Comparison of ENCODE assay signal across 8 mouse cellular contexts in genomic region chr11:37236601-37237083, GRCm38 (mm10). TPM values are rescaled to one million over a fixed set of nuclear protein-coding genes. Genes with fewer than 3 reads are reported as not detected.
DNase-seq lines count a peak whose midpoint lies in the region; ATAC-seq and TF ChIP-seq lines count a peak whose summit lies in the region.

No protein-coding gene starts in this region.

- H3K36me3 ChIP-seq in megakaryocyte, embryonic 14.5 days (replicated peaks; ENCODE audit: low read length), result no peaks in the 10 kb centered on the region
- no peaks in the 10 kb centered on the region for H3K36me3 ChIP-seq in heart, embryonic 14.5 days (ENCODE audit: control insufficient read depth, insufficient read depth, low read length)
- no peaks in the 10 kb centered on the region for H3K36me3 ChIP-seq in midbrain, embryonic 12.5 days
- H3K36me3 ChIP-seq in stomach, postnatal 0 days (ENCODE audit: control insufficient read depth, insufficient read depth, low read length), result no peaks in the 10 kb centered on the region

- H3K9ac ChIP-seq in heart, embryonic 14.5 days (ENCODE audit: low read length), result peak overlapping the region; percentile 73
- H3K9ac ChIP-seq in midbrain, embryonic 12.5 days (replicated peaks), result peak overlapping the region; percentile 83
- H3K9ac ChIP-seq in stomach, postnatal 0 days (ENCODE audit: low read length), result peak overlapping the region; percentile 53

- no peaks in the 10 kb centered on the region for H3K9me3 ChIP-seq in megakaryocyte, embryonic 14.5 days
- H3K9me3 ChIP-seq in heart, embryonic 14.5 days (ENCODE audit: control insufficient read depth, low read length), result no peaks in the 10 kb centered on the region
- no peaks in the 10 kb centered on the region for H3K9me3 ChIP-seq in midbrain, embryonic 12.5 days
- H3K9me3 ChIP-seq in stomach, postnatal 0 days (ENCODE audit: control insufficient read depth, low read length), result no peaks in the 10 kb centered on the region

- peaks cover 9% of the 10 kb centered on the region for H3K4me1 ChIP-seq in megakaryocyte, embryonic 14.5 days
- H3K4me1 ChIP-seq in heart, embryonic 14.5 days (ENCODE audit: control insufficient read depth in 2 of 2, insufficient read depth in 2 of 2, low read length in 2 of 2), result peaks cover 0 to 7% of the 10 kb centered on the region in 2 experiments; a peak in 1 of 4 replicates
- peaks cover 8% of the 10 kb centered on the region for H3K4me1 ChIP-seq in midbrain, embryonic 12.5 days
- no peaks in the 10 kb centered on the region for H3K4me1 ChIP-seq in stomach, postnatal 0 days (replicated peaks; ENCODE audit: control insufficient read depth, insufficient read depth)

- peak; percentile 74 for DNase-seq in embryo, embryonic 10 days (ENCODE audit: low spot score)
- DNase-seq in left cerebral cortex, adult 11 months (ENCODE audit: low spot score), result peak; percentile 34
- peak; percentile 42 for DNase-seq in stomach, postnatal 0 days (ENCODE audit: low spot score)

- no peak for TF ChIP-seq CTCF in stomach, postnatal 0 days (IDR thresholded peaks at IDR 0.05; ENCODE audit: low read depth)

- 1% methylated on average over 31 of the region's 31 CpGs for WGBS in heart, embryonic 14.5 days
- WGBS in midbrain, embryonic 12.5 days, result 0% methylated on average over 31 of the region's 31 CpGs
- WGBS in stomach, postnatal 0 days, result 2% methylated on average over 31 of the region's 31 CpGs

- H3K27ac ChIP-seq in heart, embryonic 14.5 days (replicated peaks in 1 of 2; ENCODE audit: control insufficient read depth in 1 of 2, insufficient read depth in 1 of 2, low read depth in 2 of 2, low read length in 2 of 2), result no peak overlapping the region
- peak overlapping the region; percentile 93 for H3K27ac ChIP-seq in midbrain, embryonic 12.5 days (replicated peaks)
- 0 out of 2 replicates have a peak overlapping the region, but pooled peaks have one; percentile 49 for H3K27ac ChIP-seq in stomach, postnatal 0 days (replicated peaks)

- peaks cover 33% of the 10 kb centered on the region for H3K27me3 ChIP-seq in megakaryocyte, embryonic 14.5 days (replicated peaks)
- H3K27me3 ChIP-seq in heart, embryonic 14.5 days (ENCODE audit: control insufficient read depth, insufficient read depth, low read length), result peaks cover 46% of the 10 kb centered on the region
- peaks cover 4% of the 10 kb centered on the region for H3K27me3 ChIP-seq in midbrain, embryonic 12.5 days
- no peaks in the 10 kb centered on the region for H3K27me3 ChIP-seq in stomach, postnatal 0 days (ENCODE audit: control insufficient read depth, insufficient read depth, low read length)

- no peak for TF ChIP-seq EP300 in stomach, postnatal 0 days (optimal IDR thresholded peaks at IDR 0.05)

- H3K4me2 ChIP-seq in heart, embryonic 14.5 days (ENCODE audit: low read length), result peak overlapping the region; percentile 99
- peak overlapping the region; percentile 77 for H3K4me2 ChIP-seq in midbrain, embryonic 12.5 days (replicated peaks)
- peak overlapping the region; percentile 93 for H3K4me2 ChIP-seq in stomach, postnatal 0 days (replicated peaks; ENCODE audit: low read depth)

- no peak for ATAC-seq in megakaryocyte, adult 5-6 weeks (ENCODE audit: poor library complexity, severe bottlenecking)
- ATAC-seq in heart, embryonic 14.5 days (ENCODE audit: insufficient number of reproducible peaks, insufficient read depth, low FRiP score, low read depth), result peak; percentile 78; the same call in 1 of the 2 replicates
- ATAC-seq in midbrain, embryonic 12.5 days (ENCODE audit: low FRiP score, low read depth), result peak; percentile 88
- ATAC-seq in stomach, postnatal 0 days (ENCODE audit: low FRiP score, low TSS enrichment), result peak; percentile 67
- ATAC-seq in activated CD4-positive, CD25-positive, alpha-beta regulatory T cell, adult 4 months, result no peak

- peak overlapping the region; percentile 88 for H3K4me3 ChIP-seq in megakaryocyte, embryonic 14.5 days (replicated peaks)
- peak overlapping the region; percentile 74 to 90 for H3K4me3 ChIP-seq in heart, embryonic 14.5 days (ENCODE audit: control insufficient read depth in 1 of 2, insufficient read depth in 1 of 2, low read depth in 1 of 2, low read length in 2 of 2)
- H3K4me3 ChIP-seq in midbrain, embryonic 12.5 days, result peak overlapping the region; percentile 74
- peak overlapping the region; percentile 67 for H3K4me3 ChIP-seq in stomach, postnatal 0 days (ENCODE audit: low read depth, low read length)

RNA-seq across cellular contexts. Expression of gene Tenm2, which starts 0.9 kb away (rescaled TPM):
- polyA plus RNA-seq in megakaryocyte, embryonic 14.5 days (2012; ENCODE audit: insufficient read depth, low replicate concordance), result 0.01 TPM in 1 of 2 replicates, not detected in the other
- not detected in 2 replicates for total RNA-seq in megakaryocyte, adult 5-6 weeks (2015)
- not detected in 2 replicates for total RNA-seq in megakaryocyte, adult 5-6 weeks (2017)
- 0.73 and 0.96 TPM in 2 replicates for polyA plus RNA-seq in heart, embryonic 14.5 days (2014; fragmentation: Nextera tagmentation; extraction: Ambion mirVana)
- polyA plus RNA-seq in midbrain, embryonic 12.5 days (2016; fragmentation: Nextera tagmentation; extraction: Ambion mirVana), result 18.3 and 20.4 TPM in 2 replicates
- polyA plus RNA-seq in stomach, postnatal 0 days (2015; fragmentation: Nextera tagmentation; extraction: Ambion mirVana), result 3.2 and 3.6 TPM in 2 replicates
- not detected for polyA plus RNA-seq in activated CD4-positive, CD25-positive, alpha-beta regulatory T cell, adult 4 months (2017; shearing (Covaris generic))

Comparison
In these comparisons a context has a peak if more than half of its experiments do, and no peak if none do; other contexts are left out.
1. ATAC-seq: peak in heart, embryonic 14.5 days (single experiment), midbrain, embryonic 12.5 days (single experiment) and stomach, postnatal 0 days (single experiment); none in megakaryocyte, adult 5-6 weeks (single experiment) and activated CD4-positive, CD25-positive, alpha-beta regulatory T cell, adult 4 months (single experiment).
2. H3K27ac ChIP-seq: peak in midbrain, embryonic 12.5 days (single experiment) and stomach, postnatal 0 days (single experiment); none in heart, embryonic 14.5 days (0 of 2).
3. Peak in every context shown above with its lines, with median percentiles within 50 percentile points of each other: H3K4me3 ChIP-seq, DNase-seq, H3K4me2 ChIP-seq and H3K9ac ChIP-seq.